Mouse (Mus musculus): ENCODE data around the gene Mex3a.

Gene Mex3a

GRCm38 (mm10) chr3:88569694-88570093 lies 37.5 kb downstream of the Mex3a start:
- WGBS: 75% methylated on average over 5 of the region's 5 CpGs

GRCm38 (mm10) chr3:88570341-88570740 lies 38.1 kb downstream of the Mex3a start:
- WGBS: 91% methylated on average over 10 of the region's 10 CpGs

GRCm38 (mm10) chr3:88571856-88572255 lies 39.7 kb downstream of the Mex3a start:
- 84% methylated on average over 1 of the region's 1 CpGs for WGBS

GRCm38 (mm10) chr3:88572835-88573234 lies 40.6 kb downstream of the Mex3a start:
- WGBS: 83% methylated on average over 2 of the region's 2 CpGs

- WGBS: 82% methylated on average over 2 of the region's 2 CpGs
Measured at GRCm38 (mm10) chr3:88573810-88574209, 41.6 kb downstream of the Mex3a start.

GRCm38 (mm10) chr3:88575540-88575939 lies 43.3 kb downstream of the Mex3a start, which contains the start of gene Ssr2:
Ssr2 (plus strand) TSS chr3:88575876.
- WGBS: 94% methylated on average over 3 of the region's 3 CpGs

- 83% methylated on average over 5 of the region's 5 CpGs for WGBS
Measured at GRCm38 (mm10) chr3:88577846-88578245, 45.7 kb downstream of the Mex3a start.

- 49% methylated on average over 8 of the region's 8 CpGs for WGBS
Measured at GRCm38 (mm10) chr3:88578498-88579424, 46.6 kb downstream of the Mex3a start.

- 1% methylated on average over 34 of the region's 34 CpGs for WGBS
Measured at GRCm38 (mm10) chr3:88579454-88580117, 47.4 kb downstream of the Mex3a start.

- 96% methylated on average over 6 of the region's 6 CpGs for WGBS
Measured at GRCm38 (mm10) chr3:88585769-88586168, 53.6 kb downstream of the Mex3a start.

- WGBS: 88% methylated on average over 5 of the region's 5 CpGs
Measured at GRCm38 (mm10) chr3:88586640-88587039, 54.4 kb downstream of the Mex3a start.

- 35% methylated on average over 5 of the region's 5 CpGs for WGBS
Measured at GRCm38 (mm10) chr3:88590246-88590645, 58.1 kb downstream of the Mex3a start.
